Mouse (Mus musculus) liver, embryonic 18 days (tissue): ENCODE measurements around the gene Baz1b. TPM values are rescaled to one million over a fixed set of nuclear protein-coding genes. Genes with fewer than 3 reads are reported as not detected.

Source experiments
- polyA plus RNA-seq: library from polyadenylated mRNA; depleted of rRNA; stranded (reverse); fragments of >200 nt; gene quantifications from 2 replicates; pipeline ENCODE4 v1.2.3, GENCODE M21; 2012; rRNA removed

Baz1b gene
- polyA plus RNA-seq, result 13.8 and 16.7 TPM in 2 replicates

DNA sequence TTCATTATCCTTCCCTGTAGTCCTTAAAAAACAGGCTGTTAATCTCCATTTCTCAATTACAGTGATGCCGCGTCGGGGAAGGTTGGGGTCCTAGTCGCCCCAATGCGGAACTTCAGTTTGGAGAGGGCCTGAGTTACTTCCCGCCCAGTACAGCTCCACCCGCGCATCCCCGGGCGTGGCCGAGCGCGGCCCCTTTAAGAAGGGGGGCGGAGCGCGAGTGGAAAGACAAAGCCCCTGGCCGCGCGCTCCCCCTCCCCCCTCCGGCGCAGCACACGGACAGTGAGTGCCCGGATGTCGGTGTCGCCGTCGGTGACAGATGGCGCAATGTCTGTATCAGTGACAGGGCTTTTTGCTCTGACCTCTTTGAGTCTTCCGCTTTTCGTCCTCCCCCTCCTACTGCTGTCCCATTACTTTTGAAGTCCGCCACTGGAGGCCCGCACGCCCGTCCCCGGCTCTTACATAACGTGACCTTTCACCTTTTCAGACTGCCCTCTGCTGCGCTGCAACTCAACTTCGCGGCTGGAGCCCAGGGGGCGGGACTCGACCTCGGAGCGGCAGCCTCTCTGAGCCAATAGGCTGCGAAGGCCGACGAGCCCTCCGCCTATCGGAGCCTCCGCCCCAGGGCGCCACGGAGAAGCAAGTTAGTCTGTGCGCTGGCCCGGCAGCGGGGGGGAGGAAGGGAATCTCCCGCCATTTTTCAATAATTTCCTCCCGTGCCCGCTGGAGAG, at the start of gene Baz1b:
Gene Baz1b (plus strand): TSS at position 644 of the 728 bp plus-strand sequence.

DNA sequence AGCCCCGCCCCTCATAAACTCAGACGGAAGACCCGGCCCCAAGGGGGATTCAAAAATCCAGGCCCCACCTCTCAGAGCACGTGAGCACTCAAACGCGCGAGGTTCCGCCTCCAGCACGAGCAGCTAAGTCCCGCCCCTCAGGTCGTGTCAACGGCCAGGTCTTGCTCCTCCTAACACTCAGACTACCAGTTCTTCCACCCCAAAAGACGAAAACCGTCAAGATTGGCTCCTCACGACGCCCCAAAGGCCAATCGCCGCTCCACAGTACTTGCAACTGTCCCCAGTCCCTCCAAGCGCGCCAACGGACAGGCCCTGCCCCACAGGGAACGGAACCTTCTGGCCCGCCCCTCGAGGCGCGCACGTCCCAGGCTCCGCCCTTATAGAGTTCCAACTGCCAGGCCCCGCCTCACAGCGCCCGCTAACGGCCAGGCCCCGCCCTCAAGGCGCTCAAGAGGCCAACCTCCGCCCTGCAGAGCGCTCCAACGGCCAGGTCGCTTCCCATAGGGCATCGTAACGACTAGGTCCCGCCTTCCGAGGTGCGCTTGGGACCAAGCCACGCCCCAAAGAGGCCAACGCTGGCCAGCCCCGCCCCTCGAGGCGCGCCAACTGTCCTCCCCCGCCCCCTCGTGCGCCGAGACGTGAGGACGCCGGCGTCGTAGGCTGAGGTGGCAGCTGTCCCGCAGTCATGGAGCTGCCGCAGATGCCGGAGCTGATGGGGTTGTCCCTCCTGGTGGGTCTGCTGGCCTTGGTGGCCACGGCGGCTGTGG, 37.8 kb upstream of the Baz1b start, which contains the start of gene Tbl2:
Gene Tbl2 (plus strand): TSS at position 605 of the 767 bp plus-strand sequence.

DNA sequence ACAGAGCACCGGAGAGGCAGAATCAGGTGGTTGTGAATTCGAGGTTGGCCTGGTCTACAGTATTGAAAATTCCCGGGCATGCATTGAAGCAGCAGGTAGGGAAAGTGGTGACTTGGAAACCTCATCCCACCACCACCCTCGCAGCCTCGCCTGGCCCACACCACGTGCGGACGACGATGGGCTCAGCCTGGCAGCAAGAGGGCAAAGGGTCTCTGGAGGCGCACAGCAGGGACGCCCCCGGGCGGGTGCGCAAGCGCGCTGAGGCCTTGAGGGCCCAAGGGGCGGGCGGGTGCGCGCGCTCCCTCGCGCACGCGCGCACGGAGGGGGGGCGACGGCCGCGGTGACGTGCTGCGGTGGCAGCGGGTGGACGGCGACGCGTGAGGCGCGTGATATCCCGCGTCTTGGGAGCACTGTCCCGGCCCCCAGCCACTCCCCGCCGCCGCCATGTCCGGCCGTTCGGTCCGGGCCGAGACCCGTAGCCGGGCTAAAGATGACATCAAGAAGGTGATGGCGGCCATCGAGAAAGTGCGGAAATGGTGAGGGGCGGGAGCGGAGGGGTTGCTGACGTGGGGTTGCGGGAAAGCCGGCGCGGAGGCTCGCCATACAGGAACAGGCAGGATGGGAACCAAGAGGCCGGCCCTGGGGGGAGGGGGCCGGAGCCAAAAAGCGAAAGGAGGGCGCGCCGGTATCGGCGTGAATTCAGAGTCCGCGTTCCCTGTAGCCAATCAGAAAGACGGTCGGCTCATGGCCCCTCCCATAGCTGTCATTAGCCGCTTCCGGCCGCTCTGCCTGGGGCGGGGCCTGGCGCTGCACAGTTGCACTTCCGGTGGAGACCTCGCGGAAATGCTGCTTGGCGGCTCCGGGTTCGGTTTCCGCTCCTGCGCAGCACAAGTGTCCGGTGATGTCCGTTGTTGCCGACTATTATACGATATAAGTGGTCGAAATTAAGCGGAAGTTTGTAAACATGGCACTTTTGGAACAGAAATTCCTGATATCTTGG, 18.7 kb upstream of the Baz1b start, which contains the start of gene Bcl7b:
Gene Bcl7b (plus strand): TSS at position 221 of the 1,000 bp plus-strand sequence.

DNA sequence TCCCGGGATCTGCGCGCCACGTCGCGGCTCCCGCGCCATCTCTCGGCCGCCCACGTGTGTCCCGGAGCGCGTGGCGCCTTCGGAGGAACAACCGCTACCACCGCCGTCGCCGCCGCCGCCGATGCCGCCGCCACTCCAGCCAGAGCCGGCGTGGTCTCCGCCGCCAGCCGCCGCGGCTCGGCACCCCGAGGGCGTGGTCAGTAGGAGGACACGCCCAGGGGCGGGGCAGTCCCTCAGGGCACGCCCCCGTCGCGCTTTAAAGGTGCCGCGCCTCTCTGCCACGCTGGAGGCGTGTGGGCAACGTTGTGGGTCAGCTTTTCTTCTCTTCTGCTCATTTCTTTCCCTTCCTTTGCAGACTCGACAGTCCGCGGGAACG, 64.0 kb downstream of the Baz1b start, which contains the start of gene Fzd9:
Gene Fzd9 (minus strand): TSS at position 152 of the 376 bp plus-strand sequence.

Other genes with a start within 250 kb of the Baz1b start
- gene Cldn4, start 240.3 kb upstream of the Baz1b start, polyA plus RNA-seq, result 0.77 and 0.88 TPM in 2 replicates
- gene Cldn3, start 201.1 kb upstream of the Baz1b start, polyA plus RNA-seq, result 4.7 and 6.8 TPM in 2 replicates
- 32.2 and 35.0 TPM in 2 replicates for gene Abhd11, start 178.1 kb upstream of the Baz1b start, polyA plus RNA-seq
- 4.6 and 4.8 TPM in 2 replicates for gene Stx1a, start 163.8 kb upstream of the Baz1b start, polyA plus RNA-seq
- 14.4 and 14.5 TPM in 2 replicates for gene Dnajc30, start 123.1 kb upstream of the Baz1b start, polyA plus RNA-seq
- gene Bud23, start 122.3 kb upstream of the Baz1b start, polyA plus RNA-seq, result 31.9 and 33.4 TPM in 2 replicates
- gene Vps37d, start 109.0 kb upstream of the Baz1b start, polyA plus RNA-seq, result 0.45 and 0.55 TPM in 2 replicates
- gene Mlxipl, start 97.4 kb upstream of the Baz1b start, polyA plus RNA-seq, result 23.7 and 27.5 TPM in 2 replicates
- gene Tbl2, start 37.6 kb upstream of the Baz1b start, polyA plus RNA-seq, result 5.9 and 6.0 TPM in 2 replicates
- gene Bcl7b, start 19.0 kb upstream of the Baz1b start, polyA plus RNA-seq, result 9.2 and 10.1 TPM in 2 replicates
- 0.13 and 0.14 TPM in 2 replicates for gene Fzd9, start 64.0 kb downstream of the Baz1b start, polyA plus RNA-seq
- 0.07 TPM in 1 of 2 replicates, not detected in the other for gene Fkbp6, start 162.8 kb downstream of the Baz1b start, polyA plus RNA-seq
- not detected in 2 replicates for gene Trim50, start 166.0 kb downstream of the Baz1b start, polyA plus RNA-seq
- gene Nsun5, start 182.7 kb downstream of the Baz1b start, polyA plus RNA-seq, result 9.6 and 9.8 TPM in 2 replicates
- 3.0 and 3.6 TPM in 2 replicates for gene Pom121, start 207.3 kb downstream of the Baz1b start, polyA plus RNA-seq